Mouse (Mus musculus) Patski (cell line): ENCODE measurements at regions not wholly inside any gene's neighbourhood (a gene's known extent, or its start where the extent isn't known, plus 50 kb on each side); places are given as distances from the start of the nearest gene placed in this dataset.

Experiments
- ATAC-seq: fragments of 100-300 bp; one replicate; pipeline ENCODE4 v1.8.0; 2021
- CTCF ChIA-PET: fragments of 350-600 bp; sonication (Branson Sonifier 250); formaldehyde crosslinking; loops from one replicate; lab custom pipeline; 2022; ENCODE audit warnings: inconsistent platforms; lab: Charles Lee
- POLR2A ChIA-PET: fragments of 350-600 bp; sonication (Branson Sonifier 250); formaldehyde crosslinking; loops from one replicate; lab custom pipeline; 2022; ENCODE audit warnings: antibody characterized with exemption, inconsistent platforms; lab: Charles Lee
- DNase-seq: peaks from one replicate; pipeline ENCODE4 v3.0.0-alpha.2; 2011; ENCODE audit warnings: low read depth, low spot score
- H3K27me3 ChIP-seq: fragments of 371-371 bp; one replicate; pipeline ENCODE4 v1.5.1; 2021
- CTCF ChIP-seq: fragments of 100-300 bp; IDR thresholded peaks from one replicate; pipeline ENCODE4 v1.5.1; 2021
- in situ Hi-C: fragments of 300-500 bp; cut with MboI; formaldehyde crosslinking; loops from 3 replicates; pipeline ENCODE4 v1.11.1; 2018; ENCODE audit warnings: low pct_unique_long_range_greater_than_20kb, mixed read lengths

GRCm38 (mm10) chr14:46195939-46196338, 183.3 kb upstream of the Gm15217 start:
- POLR2A ChIA-PET = no interaction called here
- in situ Hi-C loops = no loop called here
- ATAC-seq = no peak
- TF ChIP-seq CTCF = no peak
- CTCF ChIA-PET = no interaction called here
- no peaks in the 10 kb centered on the region for H3K27me3 ChIP-seq
- DNase-seq = no peak

GRCm38 (mm10) chr14:46202818-46203217, 176.4 kb upstream of the Gm15217 start:
- no peak for TF ChIP-seq CTCF
- no peak for DNase-seq
- no peak for ATAC-seq
- ChIA-PET CTCF (no interaction called here), POLR2A (no interaction called here)
- H3K27me3 ChIP-seq = no peaks in the 10 kb centered on the region
- in situ Hi-C loops = no loop called here

GRCm38 (mm10) chr14:46220483-46220882, 158.7 kb upstream of the Gm15217 start:
- TF ChIP-seq CTCF = no peak
- ATAC-seq (no peak), DNase-seq (no peak)
- ChIA-PET CTCF (interaction anchor here (1.1 kb wide), 1 partner anchor 10 kb away, joined by 3 read pairs; no protein-coding TSS in a partner anchor), POLR2A (no interaction called here)
- in situ Hi-C loops = no loop called here
- no peaks in the 10 kb centered on the region for H3K27me3 ChIP-seq

DNA sequence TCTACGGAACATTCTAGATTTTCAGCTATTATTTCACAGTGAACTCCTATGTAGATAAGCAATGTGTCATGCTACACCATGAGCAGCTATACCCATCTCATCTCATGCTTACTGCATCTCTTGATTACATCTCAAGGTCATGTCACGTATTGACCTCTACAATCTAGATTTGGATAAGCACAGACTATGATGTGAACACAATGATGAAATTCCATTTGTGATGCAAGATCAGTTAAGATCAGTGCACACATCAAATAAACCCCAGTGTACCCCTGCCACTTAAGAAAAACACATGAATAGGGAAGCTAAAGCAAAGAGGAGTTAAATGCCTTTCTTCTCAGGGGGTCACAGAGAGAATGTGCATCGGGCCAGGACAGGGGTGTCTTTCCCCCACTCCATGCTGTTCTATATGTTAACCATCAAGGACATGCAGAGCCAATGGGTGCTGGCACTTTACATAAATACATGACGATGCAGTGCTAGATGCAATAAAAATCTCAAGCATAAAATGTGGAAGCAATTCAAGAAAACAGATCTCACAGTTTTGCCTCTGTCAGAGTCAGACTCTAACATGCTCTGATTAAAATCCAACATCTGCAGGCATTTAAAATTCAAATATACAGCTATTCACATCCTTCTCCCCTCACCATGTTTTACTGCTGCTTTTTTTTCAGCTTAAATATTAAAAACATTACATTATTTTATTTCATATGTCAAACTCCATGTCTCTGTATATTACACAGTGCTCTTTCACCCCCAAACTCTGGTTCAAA, 157.1 kb upstream of the Gm15217 start:
- CTCF ChIA-PET = no interaction called here
- in situ Hi-C loops = no loop called here
- no peak for ATAC-seq
- H3K27me3 ChIP-seq = no peaks in the 10 kb centered on the region
- no peak for DNase-seq
- POLR2A ChIA-PET = no interaction called here
- TF ChIP-seq CTCF = no peak

DNA sequence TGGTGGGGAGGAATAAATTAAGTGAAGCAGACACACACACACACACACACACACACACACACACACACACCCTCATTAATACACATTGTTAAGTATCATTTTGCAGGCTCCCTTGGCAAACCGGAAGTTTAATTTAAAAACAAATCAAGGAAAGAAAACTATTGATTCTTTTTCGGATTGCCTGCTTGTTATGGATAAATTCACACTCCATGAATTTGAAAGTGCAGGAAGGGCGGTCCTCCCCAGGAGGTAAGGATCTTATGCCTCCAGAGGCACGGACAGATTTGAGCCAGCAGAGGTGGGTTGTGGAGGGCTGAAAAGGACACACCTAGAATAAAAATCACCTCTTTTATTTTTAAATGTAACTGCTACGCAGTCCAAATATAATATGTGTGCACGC, 156.2 kb upstream of the Gm15217 start:
- no peaks in the 10 kb centered on the region for H3K27me3 ChIP-seq
- ChIA-PET POLR2A (no interaction called here), CTCF (no interaction called here)
- no peak for TF ChIP-seq CTCF
- ATAC-seq (no peak), DNase-seq (no peak)
- in situ Hi-C loops = no loop called here

- POLR2A ChIA-PET = interaction anchor here (0.7 kb wide), 1 partner anchor 214 kb away, joined by 4 read pairs; no protein-coding TSS in a partner anchor
- no peak for DNase-seq
- no peak for TF ChIP-seq CTCF
- CTCF ChIA-PET = interaction anchor here (0.7 kb wide), 1 partner anchor 14 kb away, joined by 3 read pairs; no protein-coding TSS in a partner anchor
- no peak for ATAC-seq
- H3K27me3 ChIP-seq = no peaks in the 10 kb centered on the region
- in situ Hi-C loops = no loop called here
Observed at GRCm38 (mm10) chr14:46224421-46224950, 154.7 kb upstream of the Gm15217 start.

- POLR2A ChIA-PET = interaction anchor here (0.7 kb wide), 1 partner anchor 154 kb away, joined by 3 read pairs; no protein-coding TSS in a partner anchor
- in situ Hi-C loops = no loop called here
- CTCF ChIA-PET = no interaction called here
- no peak for DNase-seq
- ATAC-seq = no peak
- no peak for TF ChIP-seq CTCF
- no peaks in the 10 kb centered on the region for H3K27me3 ChIP-seq
Observed at GRCm38 (mm10) chr14:46225851-46226608, 153.2 kb upstream of the Gm15217 start.

- POLR2A ChIA-PET = no interaction called here
- ATAC-seq (no peak), DNase-seq (no peak)
- TF ChIP-seq CTCF = no peak
- in situ Hi-C loops = no loop called here
- CTCF ChIA-PET = no interaction called here
- H3K27me3 ChIP-seq = no peaks in the 10 kb centered on the region
Observed at GRCm38 (mm10) chr14:46234040-46234439, 145.2 kb upstream of the Gm15217 start.

DNA sequence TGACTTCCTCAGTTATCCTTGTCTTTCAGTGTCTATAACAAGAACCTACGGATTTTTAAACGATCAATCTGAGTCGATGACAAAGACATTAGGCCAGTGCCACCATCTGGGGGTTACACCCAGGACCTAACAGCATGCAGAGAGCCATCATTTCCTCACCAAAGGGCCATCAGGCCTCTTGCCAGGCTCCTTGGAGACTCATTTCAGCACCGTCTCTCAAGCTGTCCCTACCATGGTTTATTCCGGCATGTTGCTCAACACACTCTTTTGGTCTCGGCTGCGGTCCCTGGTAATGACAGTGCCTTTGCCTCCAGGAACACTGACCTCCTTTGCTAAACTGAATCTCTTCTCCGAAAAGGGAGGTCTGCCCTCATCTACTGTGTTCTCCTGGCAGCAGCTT, 144.4 kb upstream of the Gm15217 start:
- TF ChIP-seq CTCF = no peak
- ATAC-seq = no peak
- POLR2A ChIA-PET = no interaction called here
- no peaks in the 10 kb centered on the region for H3K27me3 ChIP-seq
- DNase-seq = no peak
- CTCF ChIA-PET = no interaction called here
- in situ Hi-C loops = no loop called here

DNA sequence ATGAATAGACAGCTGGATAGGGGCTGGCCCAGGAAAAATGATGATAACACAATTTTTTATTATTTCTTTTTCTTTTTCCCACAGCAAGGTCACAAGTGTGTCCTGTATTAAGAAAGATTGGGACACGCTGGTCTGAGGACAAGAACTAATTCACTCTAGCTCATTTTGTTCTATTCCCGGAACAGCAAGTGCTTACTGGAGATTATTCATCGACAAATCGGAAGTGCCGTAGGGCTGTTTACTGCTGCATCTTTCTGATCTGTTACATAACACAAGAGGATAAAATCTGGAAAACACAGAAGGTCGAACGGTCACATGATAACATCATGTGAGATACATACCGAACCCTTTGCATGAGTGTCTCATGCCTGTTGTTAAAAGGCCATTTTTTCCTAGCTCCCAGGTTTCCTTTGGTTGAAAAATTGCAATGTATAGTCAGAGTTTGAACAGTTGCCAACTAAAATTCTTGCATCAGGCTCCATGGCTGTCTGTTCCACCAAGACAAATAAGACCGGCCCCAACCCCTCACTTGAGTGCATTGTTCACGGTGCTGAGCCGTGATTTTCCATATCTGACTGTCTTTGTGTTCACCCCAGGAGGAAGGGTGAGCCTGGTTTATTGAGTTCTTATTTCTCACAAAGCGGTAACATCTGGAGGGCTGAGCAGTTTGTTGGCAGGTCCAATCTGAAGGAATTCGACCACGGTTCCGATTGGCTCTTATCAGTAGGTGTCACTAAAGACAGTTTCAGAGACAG, 139.0 kb upstream of the Gm15217 start:
- no peak for DNase-seq
- no peak for TF ChIP-seq CTCF
- CTCF ChIA-PET = no interaction called here
- H3K27me3 ChIP-seq = no peaks in the 10 kb centered on the region
- POLR2A ChIA-PET = no interaction called here
- ATAC-seq = no peak
- in situ Hi-C loops = no loop called here
